Mouse (Mus musculus): ENCODE measurements around the gene Srrd. TPM values are rescaled to one million over a fixed set of nuclear protein-coding genes. Genes with fewer than 3 reads are reported as not detected.

Srrd gene
- polyA plus RNA-seq, 1 experiment = not detected

GRCm38 (mm10) chr5:112290536-112290880 lies 52.3 kb downstream of the Srrd start:
- Histone ChIP-seq H3K4me3 (ENCODE audit: insufficient read depth, low read depth, low read length) (no peak overlapping the region), H3K4me1 (ENCODE audit: control insufficient read depth, insufficient read depth, low read length) (peaks cover 50% of the 10 kb centered on the region), H3K27ac (ENCODE audit: insufficient read depth, low read depth, low read length) (no peak overlapping the region)
- TF ChIP-seq CTCF (IDR thresholded peaks at IDR 0.05; ENCODE audit: insufficient read depth, low read depth, low read length) (no peak), POLR2A (IDR thresholded peaks at IDR 0.05; ENCODE audit: insufficient read depth, low read depth, low read length) (no peak)
- WGBS = 84% methylated on average over 8 of the region's 8 CpGs

GRCm38 (mm10) chr5:112289819-112290535 lies 52.9 kb downstream of the Srrd start:
- Histone ChIP-seq H3K4me1 (ENCODE audit: control insufficient read depth, insufficient read depth, low read length) (peaks cover 48% of the 10 kb centered on the region), H3K27ac (ENCODE audit: insufficient read depth, low read depth, low read length) (no peak overlapping the region), H3K4me3 (ENCODE audit: insufficient read depth, low read depth, low read length) (no peak overlapping the region)
- TF ChIP-seq CTCF (IDR thresholded peaks at IDR 0.05; ENCODE audit: insufficient read depth, low read depth, low read length) (no peak), POLR2A (IDR thresholded peaks at IDR 0.05; ENCODE audit: insufficient read depth, low read depth, low read length) (no peak)
- WGBS = 82% methylated on average over 16 of the region's 16 CpGs

GRCm38 (mm10) chr5:112289236-112289635 lies 53.6 kb downstream of the Srrd start:
- WGBS = 67% methylated on average over 8 of the region's 8 CpGs
- H3K4me3 ChIP-seq (ENCODE audit: insufficient read depth, low read depth, low read length) = no peak overlapping the region
- H3K27ac ChIP-seq (ENCODE audit: insufficient read depth, low read depth, low read length) = no peak overlapping the region
- TF ChIP-seq POLR2A (IDR thresholded peaks at IDR 0.05; ENCODE audit: insufficient read depth, low read depth, low read length) (no peak), CTCF (IDR thresholded peaks at IDR 0.05; ENCODE audit: insufficient read depth, low read depth, low read length) (no peak)
- peaks cover 48% of the 10 kb centered on the region for H3K4me1 ChIP-seq (ENCODE audit: control insufficient read depth, insufficient read depth, low read length)

- Histone ChIP-seq H3K4me1 (ENCODE audit: control insufficient read depth, insufficient read depth, low read length) (peaks cover 55% of the 10 kb centered on the region), H3K27ac (ENCODE audit: insufficient read depth, low read depth, low read length) (no peak overlapping the region), H3K4me3 (ENCODE audit: insufficient read depth, low read depth, low read length) (no peak overlapping the region)
- WGBS = 87% methylated on average over 9 of the region's 9 CpGs
- TF ChIP-seq POLR2A (IDR thresholded peaks at IDR 0.05; ENCODE audit: insufficient read depth, low read depth, low read length) = no peak
- no peak for TF ChIP-seq CTCF (IDR thresholded peaks at IDR 0.05; ENCODE audit: insufficient read depth, low read depth, low read length)
Measured at GRCm38 (mm10) chr5:112288193-112289141, 54.4 kb downstream of the Srrd start.

DNA sequence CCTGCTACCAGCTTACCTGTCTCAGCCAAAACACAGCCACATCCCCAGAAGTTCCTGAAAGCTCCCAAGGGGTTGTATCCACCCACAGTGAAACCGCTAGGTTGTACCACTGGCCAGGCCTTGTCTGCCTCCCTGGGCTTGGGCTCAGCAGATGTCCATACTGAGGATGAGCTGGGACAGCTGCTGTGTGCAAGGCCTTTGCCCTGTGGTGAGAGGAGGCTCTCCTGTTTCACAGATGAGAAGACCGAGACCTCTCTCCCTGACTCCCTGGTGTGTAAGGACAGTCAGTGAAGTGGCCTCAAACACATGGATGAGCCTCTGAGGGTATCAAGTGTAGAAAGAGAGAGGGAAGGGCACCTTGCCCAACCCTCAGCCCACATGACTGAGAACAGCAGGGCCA lies 55.2 kb downstream of the Srrd start:
- H3K4me1 ChIP-seq (ENCODE audit: control insufficient read depth, insufficient read depth, low read length) = peaks cover 49% of the 10 kb centered on the region
- 92% methylated on average over 2 of the region's 2 CpGs for WGBS
- no peak overlapping the region for H3K27ac ChIP-seq (ENCODE audit: insufficient read depth, low read depth, low read length)
- TF ChIP-seq CTCF (IDR thresholded peaks at IDR 0.05; ENCODE audit: insufficient read depth, low read depth, low read length) (no peak), POLR2A (IDR thresholded peaks at IDR 0.05; ENCODE audit: insufficient read depth, low read depth, low read length) (no peak)
- no peak overlapping the region for H3K4me3 ChIP-seq (ENCODE audit: insufficient read depth, low read depth, low read length)

Other genes with a start within 250 kb of the Srrd start
- gene Cryba4, start 90.5 kb downstream of the Srrd start, polyA plus RNA-seq (2012; ENCODE audit: insufficient read depth, insufficient read length, low replicate concordance, missing spikeins) = not detected in 2 replicates
- gene Crybb1, start 87.2 kb downstream of the Srrd start, polyA plus RNA-seq (2012; ENCODE audit: insufficient read depth, insufficient read length, low replicate concordance, missing spikeins) = not detected in 2 replicates
- not detected in 2 replicates for gene Tpst2, start 66.3 kb downstream of the Srrd start, polyA plus RNA-seq (2012; ENCODE audit: insufficient read depth, insufficient read length, low replicate concordance, missing spikeins)
- not detected in 2 replicates for gene Tfip11, start 16.7 kb downstream of the Srrd start, polyA plus RNA-seq (2012; ENCODE audit: insufficient read depth, insufficient read length, low replicate concordance, missing spikeins)
- gene Hps4, start within 50 bp of the Srrd start, polyA plus RNA-seq (2012; ENCODE audit: insufficient read depth, insufficient read length, low replicate concordance, missing spikeins) = not detected in 2 replicates
- not detected in 2 replicates for gene Gm6583, start 13.0 kb upstream of the Srrd start, polyA plus RNA-seq (2012; ENCODE audit: insufficient read depth, insufficient read length, low replicate concordance, missing spikeins)
- not detected in 2 replicates for gene Asphd2, start 51.8 kb upstream of the Srrd start, polyA plus RNA-seq (2012; ENCODE audit: insufficient read depth, insufficient read length, low replicate concordance, missing spikeins)
- not detected in 2 replicates for gene Gm6588, start 106.4 kb upstream of the Srrd start, polyA plus RNA-seq (2012; ENCODE audit: insufficient read depth, insufficient read length, low replicate concordance, missing spikeins)
- gene Sez6l, start 234.1 kb upstream of the Srrd start, polyA plus RNA-seq (2012; ENCODE audit: insufficient read depth, insufficient read length, low replicate concordance, missing spikeins) = 99.7 TPM in 1 of 2 replicates, not detected in the other

Measured in olfactory bulb, adult 2 months (tissue).